Mouse (Mus musculus) kidney, adult 9 months (tissue): ENCODE results near the gene Uba5.
A peak's percentile ranks its signal among the peaks of the same experiment; 100 is the strongest.

ENCODE experiments used
- DNase-seq: peaks from one replicate; pipeline ENCODE4 v3.0.0; 2022

Uba5 gene

DNA sequence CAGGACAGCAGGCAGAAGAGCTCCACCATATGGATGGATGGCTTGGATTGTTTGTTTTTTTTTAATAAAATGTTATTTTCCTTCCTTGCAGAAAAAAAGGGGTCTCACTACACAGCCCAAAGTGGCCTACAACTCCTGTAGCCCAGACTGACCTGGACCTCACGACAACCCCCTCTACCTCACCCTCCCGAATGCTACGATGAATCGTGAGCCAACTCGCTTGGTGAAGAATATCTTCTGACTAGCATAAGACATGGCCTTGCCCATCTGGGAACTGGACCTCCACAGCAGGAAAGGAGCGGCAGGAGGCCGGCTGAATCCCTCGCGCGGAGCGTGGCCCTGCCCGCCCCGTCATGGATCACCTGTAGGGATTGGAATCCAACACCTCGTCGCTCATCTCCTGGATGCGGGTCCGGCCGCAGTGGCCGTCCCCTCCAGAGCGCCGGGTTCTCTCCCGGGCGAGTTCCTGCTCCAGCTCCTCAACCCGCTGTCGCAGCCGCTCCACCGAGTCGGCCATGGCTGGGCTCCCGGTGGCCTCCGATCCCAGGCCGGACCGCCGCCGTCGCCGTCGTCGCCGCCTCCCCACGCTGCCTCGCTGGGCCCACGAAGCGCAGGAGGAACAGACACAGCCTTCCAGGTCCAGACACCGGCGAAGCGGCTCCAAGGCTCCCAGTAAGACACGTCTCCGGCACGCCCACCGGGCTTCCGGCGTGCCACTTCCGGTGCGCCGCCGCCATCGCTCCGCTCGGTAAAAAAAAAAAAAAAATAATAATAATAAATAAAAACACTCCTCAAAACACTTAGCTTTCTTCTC lies at the start of gene Uba5:
Gene Uba5, minus strand, starts transcription at position 705 of the 814 bp plus-strand sequence.
- DNase-seq = peak; percentile 19

DNA sequence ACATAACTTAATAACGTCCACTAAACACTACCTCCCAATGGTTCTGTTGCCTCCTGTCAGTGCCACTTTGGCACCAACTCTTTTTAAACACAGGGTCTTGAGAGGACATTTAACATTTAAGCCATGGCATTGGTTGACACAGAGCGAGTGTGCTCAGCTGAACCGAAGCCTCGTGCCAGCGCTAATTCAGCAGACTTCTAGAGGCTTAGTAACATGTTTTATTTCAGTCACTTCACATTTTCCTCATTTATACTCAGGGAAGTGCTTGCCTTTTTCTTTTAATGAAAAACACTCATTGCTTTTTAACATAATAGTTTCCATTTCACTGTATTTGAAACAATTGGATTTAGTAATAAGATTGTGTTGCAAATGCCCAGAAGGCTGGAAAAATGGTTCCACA lies 46.2 kb upstream of the Uba5 start:
- no peak for DNase-seq

DNA sequence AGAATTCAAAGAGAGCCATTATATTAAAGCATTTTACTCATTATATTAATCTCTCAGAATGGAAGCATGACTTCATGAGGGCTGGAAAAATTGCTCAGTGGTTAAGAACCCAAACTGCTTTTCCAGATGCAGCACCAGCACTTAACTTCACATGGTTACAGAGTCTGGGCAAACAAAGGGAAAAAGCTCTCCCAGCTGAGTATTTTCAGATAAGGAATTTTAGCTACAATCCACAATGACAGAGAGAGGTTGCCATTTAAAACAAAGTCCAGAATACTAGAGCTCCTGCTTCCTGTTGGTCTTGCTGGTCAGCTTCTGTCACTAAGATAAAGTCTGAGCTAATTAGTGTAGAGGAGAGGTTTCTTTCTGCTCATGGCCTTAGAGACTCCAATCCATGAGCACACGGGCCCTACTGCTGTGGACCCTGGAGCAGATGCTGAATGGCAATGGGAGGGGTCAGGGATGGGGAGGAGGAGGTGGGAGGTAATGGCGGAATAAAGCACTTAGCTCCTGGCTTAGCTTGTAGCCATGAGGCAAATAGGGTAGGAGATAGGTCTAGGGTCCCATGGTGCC lies 45.7 kb upstream of the Uba5 start:
- no peak for DNase-seq

DNA sequence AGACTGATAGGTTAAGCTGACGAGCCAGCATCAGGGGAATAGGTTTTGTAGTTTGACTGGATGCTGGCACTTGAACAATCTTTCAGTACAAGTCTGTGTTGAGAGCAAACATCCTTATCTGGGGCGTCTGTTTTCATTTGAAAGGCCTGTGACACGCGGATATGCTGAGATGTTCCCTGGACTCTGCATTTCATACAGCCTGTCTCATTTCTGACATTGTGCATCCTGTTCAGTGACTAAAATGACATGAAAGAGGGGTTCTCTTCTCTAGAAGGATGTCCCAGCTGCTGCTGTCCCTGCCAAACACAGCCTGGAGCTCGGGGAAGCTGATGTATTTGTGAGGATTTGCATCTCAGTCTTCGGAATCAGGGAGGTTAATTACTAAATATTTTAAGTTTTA lies 44.5 kb upstream of the Uba5 start:
- no peak for DNase-seq

DNA sequence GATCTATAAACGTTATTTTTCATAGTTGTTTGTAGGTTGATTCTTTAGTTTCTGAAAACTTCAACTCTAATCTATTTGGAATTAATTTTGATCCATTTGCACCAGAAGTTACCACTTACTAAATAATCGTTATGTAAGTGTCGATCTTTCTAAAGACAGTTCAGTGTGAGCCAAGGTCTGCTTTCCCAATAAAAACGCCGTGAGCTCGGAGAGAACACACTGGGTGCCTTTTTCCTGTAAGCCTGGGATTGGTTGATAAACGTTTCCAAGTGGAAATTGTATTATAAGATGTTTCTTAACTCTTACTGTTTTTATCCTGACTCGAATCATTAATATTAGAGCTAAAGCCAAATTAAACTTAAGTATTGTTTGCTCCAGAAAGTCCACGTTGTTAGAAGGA lies 44.0 kb upstream of the Uba5 start:
- no peak for DNase-seq

DNA sequence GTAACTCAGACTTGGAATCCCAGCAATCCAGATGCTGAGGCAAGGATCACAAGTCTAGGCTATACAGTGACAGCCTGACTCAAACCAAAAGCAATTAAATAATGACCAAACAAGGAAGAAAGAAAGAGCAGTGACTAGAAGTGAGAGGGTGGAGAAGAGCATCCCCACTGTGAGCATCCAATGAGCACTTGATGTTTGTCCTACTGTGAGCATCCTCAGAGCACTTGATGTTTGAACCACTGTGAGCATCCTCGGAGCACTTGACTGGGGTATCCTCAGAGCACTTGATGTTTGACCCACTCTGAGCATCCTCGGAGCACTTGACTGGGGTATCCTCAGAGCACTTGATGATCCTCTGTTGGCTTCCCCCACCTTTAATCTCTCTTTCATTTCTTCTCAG lies 42.1 kb upstream of the Uba5 start:
- DNase-seq = no peak

DNA sequence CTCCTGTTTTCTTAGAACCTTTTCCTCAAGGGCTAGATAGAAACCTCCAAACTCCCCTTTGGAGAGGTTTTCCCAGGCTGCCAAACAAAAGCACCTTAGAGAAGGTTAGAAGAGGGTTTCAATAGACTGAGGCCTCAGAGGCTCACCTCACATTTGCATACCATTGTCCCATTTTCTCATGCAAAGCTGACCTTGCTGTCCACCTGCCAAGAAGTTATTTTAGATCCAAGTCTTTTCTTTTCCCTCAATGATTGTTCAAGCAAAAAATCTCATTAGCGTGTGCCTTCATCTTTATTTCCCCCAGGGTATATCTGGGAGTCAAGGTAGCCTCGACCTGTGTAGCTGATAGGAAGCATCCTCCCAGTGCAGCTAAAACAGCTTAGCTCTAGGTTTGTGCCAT lies 40.0 kb upstream of the Uba5 start:
- DNase-seq = no peak

DNA sequence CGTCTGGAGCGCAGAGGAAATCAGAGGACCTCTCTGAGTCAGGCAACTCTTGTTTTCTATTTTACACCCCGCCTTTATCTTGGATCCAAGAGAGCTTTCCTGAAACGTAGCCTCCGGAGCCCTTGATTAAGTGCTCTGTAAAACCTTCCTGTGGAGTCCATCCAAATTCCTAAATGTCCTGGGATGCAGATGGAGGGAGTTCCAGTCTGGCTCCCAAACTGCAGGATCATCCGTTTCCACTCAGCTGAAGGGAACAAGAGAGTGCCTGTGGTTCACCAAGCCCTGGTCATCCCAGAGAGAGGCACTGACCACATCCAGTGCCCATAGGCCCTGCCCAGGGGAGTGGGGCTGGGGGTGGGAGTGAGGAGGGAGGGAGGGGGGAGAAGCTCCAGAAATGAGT lies 39.4 kb upstream of the Uba5 start:
- DNase-seq = no peak

DNA sequence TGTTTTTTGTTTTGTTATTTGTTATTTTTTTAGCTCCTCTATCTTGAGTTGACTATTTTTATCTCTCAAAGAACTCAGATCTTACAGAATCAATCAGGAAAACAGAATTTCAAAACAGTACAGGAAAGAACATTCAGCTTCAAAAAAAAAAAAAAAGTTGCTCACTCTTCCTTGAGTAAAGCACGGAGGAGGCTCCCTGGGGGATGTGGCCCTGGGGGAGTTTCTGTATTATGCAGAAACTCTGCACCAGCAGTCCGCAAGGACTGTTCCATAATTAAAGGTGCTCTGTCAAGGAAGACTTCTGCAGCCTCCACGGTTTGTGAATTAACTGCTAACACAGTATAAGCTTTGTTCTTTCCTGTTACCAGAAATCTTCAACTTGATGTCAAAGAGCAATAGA lies 38.5 kb upstream of the Uba5 start:
- no peak for DNase-seq

DNA sequence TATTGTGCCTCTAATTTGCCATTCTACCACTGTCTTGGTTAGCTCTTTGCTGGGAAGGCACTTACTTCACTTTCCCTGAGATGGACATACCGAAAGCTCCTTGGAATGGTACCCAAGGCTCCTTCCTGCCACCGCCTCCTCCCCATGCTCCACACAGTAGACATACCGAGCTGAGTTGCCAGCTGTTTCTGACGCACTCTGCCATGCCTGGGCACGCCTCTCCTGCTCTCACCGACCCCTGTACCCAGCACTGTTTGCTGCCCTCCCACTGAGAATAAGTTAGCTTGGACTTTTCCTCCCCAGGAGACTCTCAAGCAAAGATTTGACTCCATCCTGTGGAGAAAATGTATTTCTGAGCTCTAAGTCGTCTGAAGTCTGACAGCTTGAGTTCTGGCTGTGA lies 37.9 kb upstream of the Uba5 start:
- DNase-seq = peak; percentile 43

DNA sequence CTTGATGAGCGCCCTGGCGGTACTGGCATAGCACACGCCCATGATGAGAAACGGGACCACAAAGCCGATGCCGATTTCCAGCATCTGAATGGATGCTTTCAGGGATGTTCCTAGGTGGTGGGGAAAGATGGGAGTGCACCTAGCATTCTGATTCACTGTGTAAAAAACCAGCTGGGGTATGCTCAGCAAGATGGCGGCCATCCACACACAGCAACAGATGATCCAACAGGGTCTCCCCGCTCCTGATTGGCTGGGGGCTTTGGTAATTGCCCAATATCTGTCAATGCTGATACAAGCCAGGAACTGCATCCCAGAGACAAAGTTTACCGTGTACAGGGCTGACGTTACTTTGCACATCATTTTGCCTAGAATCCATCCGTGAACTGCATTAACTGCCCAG lies 36.1 kb upstream of the Uba5 start:
- no peak for DNase-seq

DNA sequence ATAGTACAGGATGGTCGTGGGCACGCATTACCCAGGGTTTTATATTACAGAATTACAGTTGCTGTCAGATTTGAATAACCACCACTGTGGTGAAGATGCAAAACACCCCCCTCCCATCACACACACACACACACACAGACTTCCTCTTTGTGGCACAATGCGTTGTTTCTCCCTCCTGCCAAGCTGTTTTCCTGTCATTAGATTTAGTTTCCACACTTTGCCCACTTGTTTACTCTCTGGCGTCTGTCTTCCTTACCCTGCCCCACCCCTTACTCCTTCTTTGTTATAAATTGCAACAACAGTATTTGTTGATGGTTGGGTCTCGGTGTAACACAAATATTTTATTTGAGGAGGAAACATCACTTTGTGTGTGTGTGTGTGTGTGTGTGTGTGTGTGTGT lies 35.3 kb upstream of the Uba5 start:
- no peak for DNase-seq

DNA sequence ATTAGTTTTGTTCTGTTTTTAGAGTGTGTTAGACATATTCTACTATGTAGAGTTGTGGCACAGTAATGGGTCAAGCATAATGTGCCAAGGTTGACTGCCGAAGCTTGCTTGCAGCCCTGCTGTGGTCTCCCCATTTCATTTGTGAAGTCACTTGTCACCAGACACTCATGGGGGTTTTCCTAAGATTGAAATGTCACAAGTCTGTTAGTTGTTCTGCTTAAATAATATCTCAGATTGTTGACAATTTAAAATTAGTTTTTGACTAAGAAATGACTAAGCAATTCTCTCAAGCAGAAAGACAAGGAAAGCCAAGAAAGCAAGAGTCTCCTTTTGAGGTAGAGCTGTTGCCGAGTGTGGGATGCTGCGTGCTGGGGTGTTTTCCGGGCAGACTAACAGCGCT lies 30.0 kb upstream of the Uba5 start:
- DNase-seq = no peak

DNA sequence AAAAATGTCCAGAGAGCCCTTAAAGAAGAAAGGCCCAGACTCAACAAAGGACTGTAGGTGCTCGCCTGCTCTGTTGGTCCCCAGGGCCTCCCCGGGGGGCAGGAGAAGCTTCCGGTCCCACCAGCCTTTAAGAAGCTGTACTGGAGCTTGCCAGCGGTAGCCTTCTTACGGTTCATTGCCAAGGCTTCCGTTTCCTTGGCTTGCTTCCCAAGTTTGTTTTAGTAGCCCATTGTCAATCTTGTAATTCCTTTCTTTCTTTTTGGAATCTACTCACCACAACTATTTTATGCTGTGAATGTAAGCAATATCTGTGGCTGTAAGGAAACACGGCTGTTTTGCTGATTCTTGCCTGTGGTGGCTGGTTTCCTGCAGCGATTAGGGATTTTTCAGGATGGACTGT lies 25.6 kb upstream of the Uba5 start:
- peak; percentile 37 for DNase-seq

DNA sequence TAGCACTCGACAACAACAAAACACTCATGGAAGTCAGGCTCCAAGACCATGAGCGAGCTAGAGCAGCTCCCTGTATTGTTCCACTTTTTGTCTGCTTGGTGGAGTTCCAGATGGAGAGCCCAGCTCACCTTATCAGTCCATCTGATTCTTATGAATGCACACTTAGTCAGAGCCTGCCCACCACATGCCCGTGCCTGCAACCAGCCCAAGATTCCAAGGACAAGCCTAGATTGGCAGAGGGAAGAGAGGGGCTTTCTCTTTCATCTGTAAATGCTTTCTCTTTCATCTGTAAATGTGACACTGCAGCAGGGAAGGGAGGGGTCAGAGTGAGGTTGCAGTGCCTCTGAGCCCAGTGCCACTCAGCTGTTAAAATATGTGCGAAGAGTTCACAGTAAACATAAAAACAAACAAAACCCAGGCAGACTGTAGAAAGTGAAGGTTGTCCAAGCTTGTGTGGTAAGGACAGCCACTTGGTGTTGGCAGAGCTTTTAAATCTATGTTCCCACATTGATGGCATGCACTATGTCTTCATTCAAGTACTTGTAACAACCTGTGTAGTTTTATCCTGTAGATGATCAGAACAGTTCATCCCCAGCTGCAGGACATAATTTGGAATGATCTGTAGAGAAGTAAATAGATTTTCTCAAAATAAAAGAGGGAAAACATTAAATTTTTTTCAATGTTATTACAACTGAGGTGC lies 22.9 kb upstream of the Uba5 start:
- no peak for DNase-seq

DNA sequence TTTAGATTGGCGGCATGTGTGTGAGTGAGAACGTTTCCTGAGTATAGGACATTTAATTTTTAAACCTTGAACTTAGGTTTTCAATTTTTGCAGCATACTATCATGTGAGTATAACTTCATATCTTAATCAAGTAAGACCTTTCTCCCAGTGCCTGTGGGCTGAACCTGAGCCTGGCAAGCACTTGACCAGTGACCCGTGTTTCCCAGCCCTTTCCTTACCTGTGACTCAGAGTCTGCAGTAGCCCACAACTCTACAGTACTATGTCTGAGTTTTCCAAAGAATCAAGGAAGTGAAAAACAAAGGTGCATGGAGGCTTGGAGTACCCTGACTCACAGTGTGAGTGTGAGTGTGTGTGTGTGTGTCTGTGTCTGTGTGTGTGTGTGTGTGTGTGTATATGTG lies 17.1 kb upstream of the Uba5 start:
- no peak for DNase-seq

DNA sequence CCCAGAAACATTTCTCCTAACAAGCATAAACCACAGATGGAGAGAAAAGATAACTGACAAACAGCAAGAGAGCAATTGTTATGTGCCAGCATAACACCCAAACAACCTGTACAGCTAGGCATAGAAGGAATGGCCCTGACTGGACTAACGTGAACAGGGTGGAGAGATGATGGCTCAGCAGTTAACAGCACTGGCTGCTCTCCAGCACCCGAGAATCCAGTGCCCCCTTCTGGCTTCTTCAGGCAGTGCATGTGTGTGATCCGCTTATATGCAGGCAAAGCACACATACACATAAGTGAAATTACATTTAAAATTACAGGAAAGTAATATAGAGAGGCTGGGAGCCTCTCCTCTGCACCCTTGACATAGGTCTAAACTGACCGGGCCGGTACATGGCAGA lies 16.4 kb upstream of the Uba5 start:
- peak; percentile 71 for DNase-seq

DNA sequence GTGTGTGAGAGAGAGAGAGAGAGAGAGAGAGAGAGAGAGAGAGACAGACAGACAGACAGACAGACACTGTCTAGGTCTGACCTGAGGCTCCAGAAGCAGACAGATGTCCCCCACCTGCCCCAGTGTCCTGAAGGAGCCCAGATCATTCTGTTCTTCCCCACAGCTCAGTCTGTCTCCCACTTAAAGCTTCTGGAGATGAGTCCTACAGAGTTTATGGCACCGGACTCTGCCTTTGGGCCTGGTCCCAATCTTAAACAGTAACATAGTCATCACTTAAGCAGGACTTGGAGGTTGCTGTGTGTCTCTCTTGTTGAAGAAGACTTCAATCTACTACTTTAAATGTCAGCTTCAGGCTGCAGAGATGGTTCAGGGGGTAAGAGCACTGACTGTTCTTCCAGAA lies 15.8 kb upstream of the Uba5 start:
- no peak for DNase-seq

DNA sequence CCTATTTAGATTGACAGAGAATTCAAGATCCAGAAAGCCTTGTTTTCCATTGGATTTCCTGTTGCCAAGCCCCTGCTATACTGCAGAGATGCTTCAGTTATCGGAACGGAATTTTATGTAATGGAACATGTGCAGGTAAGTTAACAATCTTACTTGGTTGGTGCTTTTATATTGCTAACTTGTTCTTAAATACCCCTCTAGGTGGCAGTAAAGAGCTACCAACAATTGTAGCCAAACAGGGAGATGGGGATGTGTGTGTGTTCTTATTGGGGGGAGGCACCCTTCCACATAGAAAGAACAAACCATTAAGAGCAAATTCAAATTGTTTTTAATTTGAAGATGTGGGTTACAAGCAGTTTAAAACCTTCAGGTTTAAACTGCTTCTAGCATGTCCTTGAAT lies 12.9 kb upstream of the Uba5 start:
- DNase-seq = peak; percentile 34

DNA sequence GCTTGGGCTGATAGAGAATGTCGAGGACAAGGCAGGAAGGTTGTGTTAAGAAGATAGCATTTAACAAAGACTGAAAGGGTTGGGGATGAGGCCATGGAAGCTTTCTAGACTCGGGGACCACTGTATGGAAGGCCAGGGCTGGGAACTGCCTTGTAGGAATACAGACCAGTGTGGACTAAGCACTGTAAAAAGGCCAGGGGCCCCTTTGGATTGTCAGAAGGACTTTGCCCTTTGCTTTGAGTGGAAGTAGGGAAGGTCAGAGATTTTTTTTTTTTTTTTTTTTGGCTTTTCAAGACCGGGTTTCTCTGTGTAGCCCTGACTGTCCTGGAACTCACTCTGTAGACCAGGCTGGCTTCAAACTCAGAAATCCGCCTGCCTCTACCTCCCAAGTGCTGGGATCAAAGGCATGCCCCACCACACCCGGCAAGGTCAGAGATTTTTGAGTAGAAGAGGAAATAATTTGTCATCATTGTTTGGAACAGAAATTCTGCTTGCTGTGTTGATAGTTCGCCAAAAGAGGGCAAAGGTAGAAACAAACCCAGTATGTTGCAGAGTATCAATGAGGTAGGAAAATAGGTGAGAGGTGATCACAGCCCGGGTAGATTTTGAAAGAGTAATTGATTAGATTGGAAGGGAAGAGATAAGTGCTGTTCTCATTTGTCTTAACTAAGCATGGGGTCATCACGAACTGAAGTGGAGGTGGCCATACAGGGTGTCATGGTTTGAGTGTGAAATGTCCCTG lies 8.1 kb upstream of the Uba5 start:
- DNase-seq = peak; percentile 40

DNA sequence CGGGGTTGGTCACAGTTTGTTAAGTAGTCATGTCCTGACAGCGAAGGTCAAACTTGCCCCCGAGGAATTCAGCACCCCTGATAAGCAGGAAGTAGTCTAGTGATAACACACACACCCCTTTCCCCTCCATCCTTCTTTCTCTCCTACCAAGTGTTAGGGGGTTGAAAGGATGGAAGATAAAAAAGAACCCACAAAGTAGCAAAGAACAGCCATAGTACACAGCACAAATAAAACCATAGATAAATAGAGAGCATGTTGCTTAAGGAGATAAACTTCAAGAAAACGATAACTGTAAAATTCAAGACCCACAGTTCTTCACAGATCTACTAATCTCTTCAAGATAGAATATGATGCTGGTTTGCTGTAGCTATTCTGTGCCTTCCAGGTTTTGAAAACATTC lies 7.3 kb upstream of the Uba5 start:
- no peak for DNase-seq

DNA sequence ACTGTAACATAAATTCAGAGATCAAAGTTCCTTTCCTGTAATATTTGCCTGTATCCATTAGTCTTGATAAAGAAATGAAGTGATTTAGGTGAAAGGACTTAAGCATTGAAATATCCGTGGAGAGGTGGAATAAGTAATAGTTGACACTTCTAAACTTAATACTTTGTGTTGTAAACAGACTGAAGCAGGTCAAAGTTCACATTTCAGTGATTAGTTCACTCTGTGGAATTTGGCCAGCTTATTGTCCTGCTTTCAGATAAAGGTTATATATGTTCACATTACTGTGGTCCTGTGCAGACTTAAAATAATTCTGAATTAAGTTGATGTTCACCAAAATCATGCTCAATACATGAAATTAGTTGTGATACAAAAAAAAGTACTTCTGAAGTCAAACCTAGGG lies 1.6 kb upstream of the Uba5 start:
- peak; percentile 52 for DNase-seq

DNA sequence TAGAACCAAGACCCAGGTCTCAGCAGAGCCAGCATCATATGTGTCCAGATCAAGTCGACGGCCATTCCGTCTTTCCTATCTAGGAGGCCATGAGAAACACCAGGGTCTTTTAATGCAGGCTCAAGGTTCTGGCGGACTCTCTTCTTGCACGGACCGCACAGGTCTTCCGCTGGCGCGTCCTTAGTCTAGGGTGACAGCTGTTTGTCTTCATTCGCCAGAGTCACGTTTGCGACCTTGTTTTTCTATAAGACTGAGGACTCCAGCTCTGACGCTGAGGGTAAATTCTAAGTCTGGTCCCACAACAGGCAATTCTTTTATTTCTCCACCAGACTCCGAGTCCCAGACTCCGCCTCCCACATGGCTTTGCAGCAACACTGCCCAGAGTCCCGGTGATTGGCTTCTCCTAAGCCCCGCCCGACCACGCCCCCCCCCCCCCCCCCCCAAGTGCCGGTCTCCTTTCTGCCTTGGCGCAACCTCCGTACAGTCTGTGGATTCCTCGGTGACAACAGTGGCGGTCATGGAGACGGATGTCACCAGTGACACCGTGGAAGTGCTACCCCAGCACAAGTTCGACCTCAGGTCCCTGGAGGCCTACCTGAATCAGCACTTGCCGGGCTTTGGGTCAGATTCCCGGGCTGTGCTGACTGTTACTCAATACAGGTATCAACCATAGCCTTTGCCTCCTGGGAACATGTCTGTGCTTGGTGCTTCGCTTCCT lies 469 bp upstream of the Uba5 start, which contains the start of gene Acad11:
Gene Acad11, plus strand, starts transcription at position 134 of the 718 bp plus-strand sequence.
- DNase-seq = peak; percentile 92
